Mouse (Mus musculus): ENCODE measurements at regions not wholly inside any gene's neighbourhood (a gene's known extent, or its start where the extent isn't known, plus 50 kb on each side); places are given as distances from the start of the nearest gene placed in this dataset.

- no peak for DNase-seq (ENCODE audit: low read depth)
Measured at GRCm38 (mm10) chr6:16064691-16065090, 344.2 kb downstream of the Mdfic start.

GRCm38 (mm10) chr6:16065121-16065520 is 344.7 kb downstream of the Mdfic start:
- DNase-seq (ENCODE audit: low read depth), result no peak

- DNase-seq (ENCODE audit: low read depth), result no peak
Measured at GRCm38 (mm10) chr6:16076266-16076665, 355.8 kb downstream of the Mdfic start.

GRCm38 (mm10) chr6:16077195-16077810 is 356.8 kb downstream of the Mdfic start:
- no peak for DNase-seq (ENCODE audit: low read depth)

- DNase-seq (ENCODE audit: low read depth), result no peak
Measured at GRCm38 (mm10) chr6:16077917-16078316, 357.5 kb downstream of the Mdfic start.

GRCm38 (mm10) chr6:16086952-16087537 is 366.6 kb downstream of the Mdfic start:
- DNase-seq (ENCODE audit: low read depth), result no peak

GRCm38 (mm10) chr6:16098761-16099160 is 378.3 kb downstream of the Mdfic start:
- no peak for DNase-seq (ENCODE audit: low read depth)

- no peak for DNase-seq (ENCODE audit: low read depth)
Measured at GRCm38 (mm10) chr6:16141009-16141408, 420.5 kb downstream of the Mdfic start.

- no peak for DNase-seq (ENCODE audit: low read depth)
Measured at GRCm38 (mm10) chr6:16144538-16144937, 424.1 kb downstream of the Mdfic start.

- no peak for DNase-seq (ENCODE audit: low read depth)
Measured at GRCm38 (mm10) chr6:16150535-16150934, 430.1 kb downstream of the Mdfic start.

GRCm38 (mm10) chr6:16151478-16151877 is 431.0 kb downstream of the Mdfic start:
- no peak for DNase-seq (ENCODE audit: low read depth)

GRCm38 (mm10) chr6:16152691-16153090 is 432.2 kb downstream of the Mdfic start:
- DNase-seq (ENCODE audit: low read depth), result no peak

GRCm38 (mm10) chr6:16165012-16165411 is 444.6 kb downstream of the Mdfic start:
- DNase-seq (ENCODE audit: low read depth), result no peak

- no peak for DNase-seq (ENCODE audit: low read depth)
Measured at GRCm38 (mm10) chr6:16171871-16172270, 451.4 kb downstream of the Mdfic start.

- no peak for DNase-seq (ENCODE audit: low read depth)
Measured at GRCm38 (mm10) chr6:16177313-16177712, 456.9 kb downstream of the Mdfic start.

- DNase-seq (ENCODE audit: low read depth), result no peak
Measured at GRCm38 (mm10) chr6:16187983-16188550, 467.6 kb downstream of the Mdfic start.

GRCm38 (mm10) chr6:16212975-16213374 is 492.5 kb downstream of the Mdfic start:
- DNase-seq (ENCODE audit: low read depth), result no peak

GRCm38 (mm10) chr6:16213635-16214034 is 493.2 kb downstream of the Mdfic start:
- DNase-seq (ENCODE audit: low read depth), result no peak

GRCm38 (mm10) chr6:16221002-16221627 is 500.7 kb downstream of the Mdfic start:
- peak; percentile 46 for DNase-seq (ENCODE audit: low read depth)

All from induced T-regulatory cell, adult 2 months (primary cell).